In genomic region chr2:128125635-128126470, GRCm38 (mm10) we compare ENCODE assay signal across 8 mouse cellular contexts. TPM values are rescaled to one million over a fixed set of nuclear protein-coding genes. Genes with fewer than 3 reads are reported as not detected.
DNase-seq lines count a peak whose midpoint lies in the region; ATAC-seq and TF ChIP-seq lines count a peak whose summit lies in the region.

TSS of gene Bcl2l11 (plus strand) at chr2:128126038.

- intact Hi-C loops in heart, postnatal 14 days (cut with DNase I): loop anchor here (2.0 to 5.0 kb wide), 3 partner anchors 51 to 447 kb away; no protein-coding TSS in a partner anchor

- TF ChIP-seq EP300 in liver, postnatal 0 days (IDR thresholded peaks at IDR 0.05; ENCODE audit: low read depth): no peak

- H3K27ac ChIP-seq in forebrain, embryonic 15.5 days (replicated peaks): peak within 1 kb of the TSS; percentile 64
- peak within 1 kb of the TSS; percentile 88 for H3K27ac ChIP-seq in liver, postnatal 0 days (ENCODE audit: low read depth)
- peak within 1 kb of the TSS; percentile 80 for H3K27ac ChIP-seq in neural tube, embryonic 13.5 days (replicated peaks)
- H3K27ac ChIP-seq in testis, adult 2 months (ENCODE audit: control insufficient read depth, insufficient read depth, low read depth, low read length): peak within 1 kb of the TSS; percentile 41

- peak; percentile 81 for ATAC-seq in forebrain, embryonic 15.5 days (replicated peaks)
- ATAC-seq in liver, postnatal 0 days: peak; percentile 75
- peak; percentile 82 for ATAC-seq in neural tube, embryonic 13.5 days (ENCODE audit: low read depth)

- peaks cover 48% of the 10 kb centered on the region for H3K4me1 ChIP-seq in forebrain, embryonic 15.5 days
- peaks cover 35% of the 10 kb centered on the region for H3K4me1 ChIP-seq in liver, postnatal 0 days (ENCODE audit: insufficient read depth)
- H3K4me1 ChIP-seq in neural tube, embryonic 13.5 days (replicated peaks): peaks cover 65% of the 10 kb centered on the region
- H3K4me1 ChIP-seq in testis, adult 2 months (ENCODE audit: control insufficient read depth, insufficient read depth, low read length): peaks cover 35% of the 10 kb centered on the region

- TF ChIP-seq POLR2A in testis, adult 2 months (IDR thresholded peaks at IDR 0.05; ENCODE audit: control insufficient read depth, low read depth, low read length): peak; percentile 78; the same call in 1 of the 2 replicates

- H3K9me3 ChIP-seq in forebrain, embryonic 15.5 days: no peaks in the 10 kb centered on the region
- H3K9me3 ChIP-seq in liver, postnatal 0 days (ENCODE audit: low read length): no peaks in the 10 kb centered on the region
- no peaks in the 10 kb centered on the region for H3K9me3 ChIP-seq in neural tube, embryonic 13.5 days

- DNase-seq in ES-CJ7 (ENCODE audit: low read depth, low spot score): peak; percentile 93
- peak; percentile 83 for DNase-seq in cerebellum, adult 11-12 months
- peak; percentile 97 to 98 for DNase-seq in heart, postnatal 14 days
- peak; percentile 91 for DNase-seq in layer of hippocampus, adult 11-12 months (ENCODE audit: low spot score)
- peak; percentile 95 for DNase-seq in liver, postnatal 0 days

- H3K27me3 ChIP-seq in forebrain, embryonic 15.5 days: peaks cover 45% of the 10 kb centered on the region
- peaks cover 27% of the 10 kb centered on the region for H3K27me3 ChIP-seq in liver, postnatal 0 days (ENCODE audit: insufficient read depth, low read length)
- peaks cover 40% of the 10 kb centered on the region for H3K27me3 ChIP-seq in neural tube, embryonic 13.5 days
- H3K27me3 ChIP-seq in testis, adult 2 months (ENCODE audit: control insufficient read depth, insufficient read depth, low read length): peaks cover 3% of the 10 kb centered on the region; the same call in 1 of the 2 replicates

- H3K4me3 ChIP-seq in forebrain, embryonic 15.5 days: peak within 1 kb of the TSS; percentile 71
- H3K4me3 ChIP-seq in liver, postnatal 0 days (ENCODE audit: low read depth, low read length): peak within 1 kb of the TSS; percentile 79
- peak within 1 kb of the TSS; percentile 64 for H3K4me3 ChIP-seq in neural tube, embryonic 13.5 days
- peak within 1 kb of the TSS; percentile 95 for H3K4me3 ChIP-seq in testis, adult 2 months (ENCODE audit: control insufficient read depth, low read depth, low read length)

- WGBS in forebrain, embryonic 15.5 days: under 1% methylated on average over 64 of the region's 76 CpGs
- 1% methylated on average over 74 of the region's 76 CpGs for WGBS in liver, postnatal 0 days (ENCODE audit: insufficient replicate concordance)
- WGBS in neural tube, embryonic 13.5 days: 1% methylated on average over 75 of the region's 76 CpGs

- peak within 1 kb of the TSS; percentile 94 for H3K4me2 ChIP-seq in forebrain, embryonic 15.5 days (replicated peaks)
- H3K4me2 ChIP-seq in liver, postnatal 0 days (ENCODE audit: low read depth, low read length): peak within 1 kb of the TSS; percentile 98
- H3K4me2 ChIP-seq in neural tube, embryonic 13.5 days: peak within 1 kb of the TSS; percentile 85

- H3K36me3 ChIP-seq in forebrain, embryonic 15.5 days: no peaks in the 10 kb centered on the region
- peaks cover 10% of the 10 kb centered on the region for H3K36me3 ChIP-seq in liver, postnatal 0 days (replicated peaks; ENCODE audit: insufficient read depth, low read length)
- H3K36me3 ChIP-seq in neural tube, embryonic 13.5 days: no peaks in the 10 kb centered on the region
- H3K36me3 ChIP-seq in testis, adult 2 months (ENCODE audit: control insufficient read depth, insufficient read depth, low read length): no peaks in the 10 kb centered on the region

- peak within 1 kb of the TSS; percentile 58 for H3K9ac ChIP-seq in forebrain, embryonic 15.5 days (replicated peaks)
- H3K9ac ChIP-seq in liver, postnatal 0 days (replicated peaks): peak within 1 kb of the TSS; percentile 75
- H3K9ac ChIP-seq in neural tube, embryonic 13.5 days: peak within 1 kb of the TSS; percentile 86

- peak; percentile 74 for TF ChIP-seq CTCF in liver, postnatal 0 days (IDR thresholded peaks at IDR 0.05; ENCODE audit: low read depth)
- TF ChIP-seq CTCF in testis, adult 2 months (IDR thresholded peaks at IDR 0.05; ENCODE audit: control insufficient read depth, insufficient read depth, insufficient replicate concordance, low read depth, low read length): no peak

RNA-seq across cellular contexts. Expression of gene Bcl2l11, which starts in this region (rescaled TPM):
- 11.8 and 12.0 TPM in 2 replicates for polyA plus RNA-seq in forebrain, embryonic 15.5 days (2015; fragmentation: Nextera tagmentation; extraction: Ambion mirVana)
- total RNA-seq in heart, postnatal 14 days (2021): 10 to 100 TPM; 16.5 to 19.7 TPM
- polyA plus RNA-seq in liver, postnatal 0 days (2015; fragmentation: Nextera tagmentation; extraction: Ambion mirVana): 6.4 and 6.5 TPM in 2 replicates
- 14.6 and 14.8 TPM in 2 replicates for polyA plus RNA-seq in neural tube, embryonic 13.5 days (2015; fragmentation: Nextera tagmentation; extraction: Ambion mirVana)
- polyA plus RNA-seq in testis, adult 2 months (2012; rRNA removed): 59.1 and 63.3 TPM in 2 replicates

Comparison
In these comparisons a context has a peak if more than half of its experiments do, and no peak if none do; other contexts are left out.
1. Peak in every context shown above with its lines: DNase-seq, ATAC-seq, H3K4me3 ChIP-seq and H3K27ac ChIP-seq.